Mouse (Mus musculus): Measurements from ENCODE around the gene Lrrc75b. TPM values are rescaled to one million over a fixed set of nuclear protein-coding genes. Genes with fewer than 3 reads are reported as not detected.
"Not testable (repeated sequence)": the region's sequence is repeated elsewhere in the genome, so short reads cannot be mapped to it uniquely, and the experiment has no call there.

Gene Lrrc75b
- polyA plus RNA-seq, 1 experiment from 2014 or later: 1.5 TPM

- peaks cover 24% of the 10 kb centered on the region for H3K4me1 ChIP-seq
- no peaks in the 10 kb centered on the region for H3K9me3 ChIP-seq
- no peak overlapping the region for H3K27ac ChIP-seq
- no peak overlapping the region for H3K9ac ChIP-seq
- 0 out of 2 replicates have a peak, but pooled peaks cover 6% of the 10 kb centered on the region for H3K27me3 ChIP-seq
- ATAC-seq (ENCODE audit: low FRiP score, low read depth): no peak
- WGBS: 86% methylated on average over 4 of the region's 4 CpGs
- H3K4me3 ChIP-seq: no peak overlapping the region
- H3K36me3 ChIP-seq: no peaks in the 10 kb centered on the region
- H3K4me2 ChIP-seq (replicated peaks): no peak overlapping the region
These were observed 27.7 kb upstream of the Lrrc75b start for GRCm38 (mm10) chr10:75587781-75588180.

- Histone ChIP-seq H3K27me3 (0 out of 2 replicates have a peak, but pooled peaks cover 6% of the 10 kb centered on the region), H3K36me3 (no peaks in the 10 kb centered on the region), H3K4me2 (replicated peaks) (peak overlapping the region; percentile 58; the same call in 1 of the 2 replicates), H3K4me3 (no peak overlapping the region), H3K4me1 (peaks cover 24% of the 10 kb centered on the region), H3K9ac (no peak overlapping the region), H3K9me3 (no peaks in the 10 kb centered on the region), H3K27ac (no peak overlapping the region)
- ATAC-seq (ENCODE audit: low FRiP score, low read depth): peak; percentile 9; the same call in 1 of the 2 replicates
- 92% methylated on average over 1 of the region's 1 CpGs for WGBS
These were observed 26.4 kb upstream of the Lrrc75b start for GRCm38 (mm10) chr10:75586553-75586879.

GRCm38 (mm10) chr10:75585876-75586552 lies 25.9 kb upstream of the Lrrc75b start:
- Histone ChIP-seq H3K9ac (peak overlapping the region; percentile 48; the same call in 1 of the 2 replicates), H3K36me3 (no peaks in the 10 kb centered on the region), H3K9me3 (no peaks in the 10 kb centered on the region), H3K4me1 (peaks cover 24% of the 10 kb centered on the region), H3K27me3 (0 out of 2 replicates have a peak, but pooled peaks cover 6% of the 10 kb centered on the region), H3K4me3 (peak overlapping the region; percentile 24), H3K27ac (no peak overlapping the region), H3K4me2 (replicated peaks) (peak overlapping the region; percentile 58)
- ATAC-seq (ENCODE audit: low FRiP score, low read depth): peak; percentile 75
- WGBS: 18% methylated on average over 20 of the region's 20 CpGs

GRCm38 (mm10) chr10:75579129-75579528 lies 19.0 kb upstream of the Lrrc75b start:
- no peak for ATAC-seq (ENCODE audit: low FRiP score, low read depth)

GRCm38 (mm10) chr10:75573965-75574364 lies 13.8 kb upstream of the Lrrc75b start:
- H3K4me3 ChIP-seq: no peak overlapping the region
- no peak overlapping the region for H3K9ac ChIP-seq
- no peak for ATAC-seq (ENCODE audit: low FRiP score, low read depth)
- no peak overlapping the region for H3K27ac ChIP-seq
- H3K27me3 ChIP-seq: no peaks in the 10 kb centered on the region
- no peaks in the 10 kb centered on the region for H3K36me3 ChIP-seq
- 86% methylated on average over 9 of the region's 9 CpGs for whole genome bisulfite sequencing
- H3K9me3 ChIP-seq: no peaks in the 10 kb centered on the region
- H3K4me1 ChIP-seq: no peaks in the 10 kb centered on the region
- H3K4me2 ChIP-seq (replicated peaks): no peak overlapping the region

More at GRCm38 (mm10) chr10:75579129-75579528, 19.0 kb upstream of the Lrrc75b start:
- Histone ChIP-seq H3K9me3 (no peaks in the 10 kb centered on the region), H3K4me1 (no peaks in the 10 kb centered on the region), H3K4me3 (no peak overlapping the region), H3K36me3 (no peaks in the 10 kb centered on the region), H3K27ac (no peak overlapping the region), H3K9ac (no peak overlapping the region), H3K4me2 (replicated peaks) (no peak overlapping the region), H3K27me3 (no peaks in the 10 kb centered on the region)
- 84% methylated on average over 6 of the region's 6 CpGs for WGBS

- Histone ChIP-seq H3K36me3 (no peaks in the 10 kb centered on the region), H3K27me3 (peaks cover 2% of the 10 kb centered on the region; the same call in 1 of the 2 replicates), H3K9me3 (no peaks in the 10 kb centered on the region), H3K4me2 (replicated peaks) (no peak overlapping the region), H3K27ac (no peak overlapping the region), H3K4me1 (0 out of 2 replicates have a peak, but pooled peaks cover 2% of the 10 kb centered on the region), H3K4me3 (no peak overlapping the region), H3K9ac (no peak overlapping the region)
- ATAC-seq (ENCODE audit: low FRiP score, low read depth): no peak
- 69% methylated on average over 10 of the region's 10 CpGs for WGBS
These were observed 13.1 kb upstream of the Lrrc75b start for GRCm38 (mm10) chr10:75573181-75573580.

- no peak overlapping the region for H3K4me2 ChIP-seq (replicated peaks)
- 0 out of 2 replicates have a peak, but pooled peaks cover 2% of the 10 kb centered on the region for H3K4me1 ChIP-seq
- no peak overlapping the region for H3K4me3 ChIP-seq
- H3K9me3 ChIP-seq: no peaks in the 10 kb centered on the region
- ATAC-seq (ENCODE audit: low FRiP score, low read depth): no peak
- H3K27ac ChIP-seq: no peak overlapping the region
- 50% methylated on average over 9 of the region's 9 CpGs for WGBS
- peaks cover 4% of the 10 kb centered on the region; the same call in 1 of the 2 replicates for H3K27me3 ChIP-seq
- H3K36me3 ChIP-seq: no peaks in the 10 kb centered on the region
- no peak overlapping the region for H3K9ac ChIP-seq
These were observed 11.8 kb upstream of the Lrrc75b start for GRCm38 (mm10) chr10:75571937-75572336.

- Histone ChIP-seq H3K4me3 (no peak overlapping the region), H3K9me3 (no peaks in the 10 kb centered on the region), H3K27ac (no peak overlapping the region), H3K9ac (no peak overlapping the region), H3K4me1 (0 out of 2 replicates have a peak, but pooled peaks cover 2% of the 10 kb centered on the region), H3K4me2 (replicated peaks) (no peak overlapping the region), H3K27me3 (peaks cover 4% of the 10 kb centered on the region; the same call in 1 of the 2 replicates), H3K36me3 (no peaks in the 10 kb centered on the region)
- 22% methylated on average over 10 of the region's 10 CpGs for WGBS
- no peak for ATAC-seq (ENCODE audit: low FRiP score, low read depth)
These were observed 11.0 kb upstream of the Lrrc75b start for GRCm38 (mm10) chr10:75570981-75571657.

- Histone ChIP-seq H3K36me3 (no peaks in the 10 kb centered on the region), H3K4me1 (0 out of 2 replicates have a peak, but pooled peaks cover 6% of the 10 kb centered on the region), H3K9ac (no peak overlapping the region), H3K27ac (no peak overlapping the region), H3K9me3 (no peaks in the 10 kb centered on the region), H3K4me3 (no peak overlapping the region), H3K4me2 (replicated peaks) (no peak overlapping the region), H3K27me3 (peaks cover 4% of the 10 kb centered on the region; the same call in 1 of the 2 replicates)
- 25% methylated on average over 4 of the region's 4 CpGs for WGBS
- no peak for ATAC-seq (ENCODE audit: low FRiP score, low read depth)
These were observed 8.7 kb upstream of the Lrrc75b start for GRCm38 (mm10) chr10:75568851-75569250.

GRCm38 (mm10) chr10:75568441-75568840 lies 8.3 kb upstream of the Lrrc75b start:
- Histone ChIP-seq H3K27me3 (peaks cover 4% of the 10 kb centered on the region; the same call in 1 of the 2 replicates), H3K4me2 (replicated peaks) (peak overlapping the region; percentile 23; the same call in 1 of the 2 replicates), H3K4me3 (no peak overlapping the region), H3K27ac (no peak overlapping the region), H3K36me3 (no peaks in the 10 kb centered on the region), H3K9me3 (no peaks in the 10 kb centered on the region), H3K4me1 (0 out of 2 replicates have a peak, but pooled peaks cover 6% of the 10 kb centered on the region), H3K9ac (no peak overlapping the region)
- WGBS: 8% methylated on average over 11 of the region's 11 CpGs
- ATAC-seq (ENCODE audit: low FRiP score, low read depth): no peak

GRCm38 (mm10) chr10:75568029-75568428 lies 7.9 kb upstream of the Lrrc75b start:
- no peaks in the 10 kb centered on the region for H3K9me3 ChIP-seq
- H3K4me1 ChIP-seq: 0 out of 2 replicates have a peak, but pooled peaks cover 6% of the 10 kb centered on the region
- H3K9ac ChIP-seq: no peak overlapping the region
- no peak for ATAC-seq (ENCODE audit: low FRiP score, low read depth)
- whole genome bisulfite sequencing: 43% methylated on average over 5 of the region's 5 CpGs
- H3K27me3 ChIP-seq: peaks cover 4% of the 10 kb centered on the region; the same call in 1 of the 2 replicates
- H3K4me2 ChIP-seq (replicated peaks): no peak overlapping the region
- no peak overlapping the region for H3K27ac ChIP-seq
- H3K4me3 ChIP-seq: no peak overlapping the region
- H3K36me3 ChIP-seq: no peaks in the 10 kb centered on the region

GRCm38 (mm10) chr10:75566765-75567164 lies 6.6 kb upstream of the Lrrc75b start:
- H3K9me3 ChIP-seq; H3K27me3 ChIP-seq; H3K4me2 ChIP-seq (replicated peaks); H3K9ac ChIP-seq; ATAC-seq (ENCODE audit: low FRiP score, low read depth); H3K4me1 ChIP-seq; H3K4me3 ChIP-seq; H3K36me3 ChIP-seq; H3K27ac ChIP-seq: not testable (repeated sequence)
- 82% methylated on average over 2 of the region's 2 CpGs for WGBS

All from limb, embryonic 13.5 days (tissue).